Mouse (Mus musculus) c-Kit-negative CD71-positive TER-119-positive erythroid progenitor cells, embryonic 14.5 days (primary cell): ENCODE results near the gene Vmn2r41.
"Not testable (repeated sequence)": the region's sequence is repeated elsewhere in the genome, so short reads cannot be mapped to it uniquely, and the experiment has no call there.

ENCODE experiments used
- DNase-seq: peaks from one replicate; pipeline ENCODE4 v3.0.0-alpha.2; 2013; ENCODE audit warnings: low read depth, low spot score

Vmn2r41 gene

GRCm38 (mm10) chr7:8161554-8161953, at the start of gene Vmn2r41:
Gene Vmn2r41, minus strand, starts transcription at chr7:8161654.
- not testable (repeated sequence) for DNase-seq

GRCm38 (mm10) chr7:8200220-8200619, 38.8 kb upstream of the Vmn2r41 start, which contains the start of gene Vmn2r42:
Gene Vmn2r42, minus strand, starts transcription at chr7:8200320.
- DNase-seq = not testable (repeated sequence)

- DNase-seq = not testable (repeated sequence)
Observed at GRCm38 (mm10) chr7:8092871-8093270, 68.6 kb downstream of the Vmn2r41 start.
